Mouse (Mus musculus) midbrain, embryonic 14.5 days (tissue): ENCODE data around the gene Olfr1047. TPM values are rescaled to one million over a fixed set of nuclear protein-coding genes. Genes with fewer than 3 reads are reported as not detected.
"Not testable (repeated sequence)": the region's sequence is repeated elsewhere in the genome, so short reads cannot be mapped to it uniquely, and the experiment has no call there.

Source experiments
- ATAC-seq: fragments of 200-750 bp; cut with Nextera tagmentation; 2 replicates; pipeline ENCODE4 v1.8.0; 2017; ENCODE audit warnings: moderate number of reproducible peaks, moderate library complexity; ENCODE audit not compliant: low FRiP score, low TSS enrichment
- DNase-seq: peaks from one replicate; pipeline ENCODE4 v3.0.0-alpha.2; 2015
- H3K27ac ChIP-seq: fragments of 300-500 bp; sonication (generic); replicated peaks from 2 replicates; pipeline ENCODE4 v1.5.1; 2014; ENCODE audit warnings: mild to moderate bottlenecking, low read depth, low read length, moderate library complexity
- H3K27me3 ChIP-seq: fragments of 300-500 bp; sonication (generic); 2 replicates; pipeline ENCODE4 v1.6.1; 2014; ENCODE audit warnings: low read length, control low read depth, mixed read lengths; ENCODE audit not compliant: control insufficient read depth, insufficient read depth
- H3K36me3 ChIP-seq: fragments of 300-500 bp; sonication (generic); 2 replicates; pipeline ENCODE4 v1.6.1; 2014; ENCODE audit warnings: low read length, control low read depth; ENCODE audit not compliant: control insufficient read depth, insufficient read depth
- H3K4me1 ChIP-seq: fragments of 300-500 bp; sonication (generic); 2 replicates; pipeline ENCODE4 v1.6.1; 2014; ENCODE audit warnings: mild to moderate bottlenecking, antibody characterized with exemption, low read length, control low read depth; ENCODE audit not compliant: control insufficient read depth, insufficient read depth
- H3K4me2 ChIP-seq: fragments of 300-500 bp; sonication (generic); 2 replicates; pipeline ENCODE4 v1.6.1; 2014; ENCODE audit warnings: mild to moderate bottlenecking, low read length, moderate library complexity
- H3K4me3 ChIP-seq: fragments of 300-500 bp; sonication (generic); replicated peaks from 2 replicates; pipeline ENCODE4 v1.5.1; 2014; ENCODE audit warnings: low read depth, low read length
- H3K9ac ChIP-seq: fragments of 300-500 bp; sonication (generic); replicated peaks from 2 replicates; pipeline ENCODE4 v1.6.1; 2014; ENCODE audit warnings: mild to moderate bottlenecking, low read length, moderate library complexity
- H3K9me3 ChIP-seq: fragments of 300-500 bp; sonication (generic); 2 replicates; pipeline ENCODE4 v1.6.1; 2016; ENCODE audit warnings: low read length, control low read depth, mixed read lengths; ENCODE audit not compliant: control insufficient read depth
- WGBS: fragments of 180-500 bp; shearing (Covaris S2); extraction: QIAGEN DNeasy Blood & Tissue Kit; methylation state at CpG from one replicate; pipeline ENCODE4 v1.1.7; 2014; 5-methylcytosine and 5-hydroxymethylcytosine counted together
- polyA plus RNA-seq: library from polyadenylated mRNA; unstranded; fragments of >200 nt; fragmentation: Nextera tagmentation; extraction: Ambion mirVana; gene quantifications from 2 replicates; pipeline ENCODE4 v1.2.1, GENCODE M21; 2014

Olfr1047 gene
- polyA plus RNA-seq: not detected in 2 replicates

GRCm38 (mm10) chr2:86231301-86231700 is at the start of gene Olfr1047:
TSS of gene Olfr1047 (minus strand) at chr2:86231401.
- ATAC-seq: no peak
- Histone ChIP-seq H3K27ac (no peak within 1 kb of the TSS), H3K4me2 (no peak within 1 kb of the TSS), H3K4me1 (no peaks in the 10 kb centered on the region), H3K9ac (no peak within 1 kb of the TSS), H3K27me3 (no peaks in the 10 kb centered on the region), H3K36me3 (no peaks in the 10 kb centered on the region), H3K9me3 (no peaks in the 10 kb centered on the region), H3K4me3 (no peak within 1 kb of the TSS)
- DNase-seq: no peak
- 91% methylated on average over 1 of the region's 1 CpGs for WGBS

- ATAC-seq, DNase-seq: not testable (repeated sequence)
These were observed 47.8 kb upstream of the Olfr1047 start, which contains the start of gene Olfr1051 for GRCm38 (mm10) chr2:86278988-86279387. TSS of gene Olfr1051 (minus strand) at chr2:86279088.

GRCm38 (mm10) chr2:86258228-86258627 is 27.0 kb upstream of the Olfr1047 start, which contains the start of gene Olfr1049:
TSS of gene Olfr1049 (minus strand) at chr2:86258328.
- not testable (repeated sequence) for H3K4me2 ChIP-seq, H3K27ac ChIP-seq, H3K9ac ChIP-seq, H3K36me3 ChIP-seq, H3K27me3 ChIP-seq, H3K4me1 ChIP-seq, ATAC-seq, H3K9me3 ChIP-seq, DNase-seq, H3K4me3 ChIP-seq

More at GRCm38 (mm10) chr2:86278988-86279387, 47.8 kb upstream of the Olfr1047 start, which contains the start of gene Olfr1051:
- H3K9ac ChIP-seq, H3K9me3 ChIP-seq, H3K4me3 ChIP-seq, H3K4me1 ChIP-seq, H3K27ac ChIP-seq, H3K4me2 ChIP-seq, H3K36me3 ChIP-seq, H3K27me3 ChIP-seq: not testable (repeated sequence)

GRCm38 (mm10) chr2:86240189-86240588 is 9.0 kb upstream of the Olfr1047 start, which contains the start of gene Olfr1048:
TSS of gene Olfr1048 (minus strand) at chr2:86240289.
- Histone ChIP-seq H3K27ac (no peak within 1 kb of the TSS), H3K4me1 (no peaks in the 10 kb centered on the region), H3K36me3 (no peaks in the 10 kb centered on the region), H3K27me3 (no peaks in the 10 kb centered on the region), H3K4me3 (no peak within 1 kb of the TSS), H3K9ac (no peak within 1 kb of the TSS), H3K4me2 (no peak within 1 kb of the TSS), H3K9me3 (no peaks in the 10 kb centered on the region)
- no peak for ATAC-seq
- no peak for DNase-seq

GRCm38 (mm10) chr2:86219214-86219613 is 12.0 kb downstream of the Olfr1047 start, which contains the start of gene Olfr1046:
TSS of gene Olfr1046 (minus strand) at chr2:86219314.
- Histone ChIP-seq H3K9ac (no peak within 1 kb of the TSS), H3K36me3 (no peaks in the 10 kb centered on the region), H3K4me3 (no peak within 1 kb of the TSS), H3K27me3 (no peaks in the 10 kb centered on the region), H3K27ac (no peak within 1 kb of the TSS), H3K9me3 (no peaks in the 10 kb centered on the region), H3K4me1 (no peaks in the 10 kb centered on the region), H3K4me2 (no peak within 1 kb of the TSS)
- WGBS: 79% methylated on average over 2 of the region's 2 CpGs
- ATAC-seq: no peak
- no peak for DNase-seq

GRCm38 (mm10) chr2:86202909-86203308 is 28.3 kb downstream of the Olfr1047 start, which contains the start of gene Olfr1045:
TSS of gene Olfr1045 (minus strand) at chr2:86203009.
- no peaks in the 10 kb centered on the region for H3K27me3 ChIP-seq
- H3K9me3 ChIP-seq: no peaks in the 10 kb centered on the region
- H3K4me2 ChIP-seq: no peak within 1 kb of the TSS
- DNase-seq (no peak), ATAC-seq (no peak)
- H3K4me3 ChIP-seq: no peak within 1 kb of the TSS
- H3K27ac ChIP-seq: no peak within 1 kb of the TSS
- H3K4me1 ChIP-seq: no peaks in the 10 kb centered on the region
- no peak within 1 kb of the TSS for H3K9ac ChIP-seq
- H3K36me3 ChIP-seq: no peaks in the 10 kb centered on the region

- Histone ChIP-seq H3K4me1 (no peaks in the 10 kb centered on the region), H3K4me2 (no peak overlapping the region), H3K36me3 (no peaks in the 10 kb centered on the region), H3K27ac (no peak overlapping the region), H3K4me3 (no peak overlapping the region), H3K27me3 (no peaks in the 10 kb centered on the region), H3K9ac (no peak overlapping the region), H3K9me3 (no peaks in the 10 kb centered on the region)
- WGBS: 51% methylated on average over 1 of the region's 1 CpGs
- DNase-seq (no peak), ATAC-seq (no peak)
These were observed 35.3 kb downstream of the Olfr1047 start for GRCm38 (mm10) chr2:86195863-86196262.

GRCm38 (mm10) chr2:86185583-86185982 is 45.6 kb downstream of the Olfr1047 start, which contains the start of gene Olfr52:
TSS of gene Olfr52 (minus strand) at chr2:86185683.
- no peak within 1 kb of the TSS for H3K27ac ChIP-seq
- DNase-seq (no peak), ATAC-seq (no peak)
- no peaks in the 10 kb centered on the region for H3K9me3 ChIP-seq
- no peaks in the 10 kb centered on the region for H3K4me1 ChIP-seq
- H3K27me3 ChIP-seq: no peaks in the 10 kb centered on the region
- no peak within 1 kb of the TSS for H3K9ac ChIP-seq
- H3K4me2 ChIP-seq: no peak within 1 kb of the TSS
- no peak within 1 kb of the TSS for H3K4me3 ChIP-seq
- no peaks in the 10 kb centered on the region for H3K36me3 ChIP-seq

- no peaks in the 10 kb centered on the region for H3K36me3 ChIP-seq
- no peaks in the 10 kb centered on the region for H3K9me3 ChIP-seq
- no peak overlapping the region for H3K9ac ChIP-seq
- H3K4me2 ChIP-seq: no peak overlapping the region
- ATAC-seq (no peak), DNase-seq (no peak)
- H3K4me3 ChIP-seq: no peak overlapping the region
- H3K27ac ChIP-seq: no peak overlapping the region
- H3K27me3 ChIP-seq: no peaks in the 10 kb centered on the region
- WGBS: 80% methylated on average over 3 of the region's 3 CpGs
- H3K4me1 ChIP-seq: no peaks in the 10 kb centered on the region
These were observed 51.3 kb downstream of the Olfr1047 start for GRCm38 (mm10) chr2:86179950-86180349.
